Mouse (Mus musculus) liver, embryonic 16.5 days (tissue): ENCODE measurements around the gene Creb3l4. TPM values are rescaled to one million over a fixed set of nuclear protein-coding genes. Genes with fewer than 3 reads are reported as not detected.
A peak's percentile ranks its signal among the peaks of the same experiment; 100 is the strongest.

Experiments used
- ATAC-seq: fragments of 200-750 bp; cut with Nextera tagmentation; 2 replicates; pipeline ENCODE4 v1.8.0; 2017; ENCODE audit warnings: low read depth, mild to moderate bottlenecking, moderate number of reproducible peaks, moderate library complexity
- H3K27ac ChIP-seq: fragments of 300-500 bp; sonication (generic); 2 replicates; pipeline ENCODE4 v1.5.1; 2014; ENCODE audit warnings: mild to moderate bottlenecking, low read length
- H3K27me3 ChIP-seq: fragments of 300-500 bp; sonication (generic); 2 replicates; pipeline ENCODE4 v1.6.1; 2014; ENCODE audit warnings: low read depth, low read length, mixed read lengths; ENCODE audit not compliant: control insufficient read depth, insufficient read depth
- H3K36me3 ChIP-seq: fragments of 300-500 bp; sonication (generic); 2 replicates; pipeline ENCODE4 v1.6.1; 2014; ENCODE audit warnings: mild to moderate bottlenecking; ENCODE audit not compliant: control insufficient read depth, insufficient read depth
- H3K4me1 ChIP-seq: fragments of 300-500 bp; sonication (generic); 2 replicates; pipeline ENCODE4 v1.6.1; 2014; ENCODE audit warnings: low read depth, low read length, mixed read lengths; ENCODE audit not compliant: control insufficient read depth
- H3K4me2 ChIP-seq: fragments of 300-500 bp; sonication (generic); 2 replicates; pipeline ENCODE4 v1.6.1; 2014; ENCODE audit warnings: low read depth, low read length, mixed read lengths
- H3K4me3 ChIP-seq: fragments of 300-500 bp; sonication (generic); 2 replicates; pipeline ENCODE4 v1.5.1; 2014; ENCODE audit warnings: low read depth, mild to moderate bottlenecking, low read length
- H3K9ac ChIP-seq: fragments of 300-500 bp; sonication (generic); 2 replicates; pipeline ENCODE4 v1.6.1; 2014; ENCODE audit warnings: low read depth, low read length
- H3K9me3 ChIP-seq: fragments of 300-500 bp; sonication (generic); replicated peaks from 2 replicates; pipeline ENCODE4 v1.6.1; 2016; ENCODE audit warnings: low read length; ENCODE audit not compliant: control insufficient read depth
- WGBS: fragments of 180-500 bp; shearing (Covaris S2); extraction: QIAGEN DNeasy Blood & Tissue Kit; methylation state at CpG from one replicate; pipeline ENCODE4 v1.1.7; 2014; ENCODE audit not compliant: insufficient replicate concordance; 5-methylcytosine and 5-hydroxymethylcytosine counted together
- polyA plus RNA-seq: library from polyadenylated mRNA; unstranded; fragments of >200 nt; fragmentation: Nextera tagmentation; extraction: Ambion mirVana; gene quantifications from 2 replicates; pipeline ENCODE4 v1.2.1, GENCODE M21; 2015

The Creb3l4 gene
- polyA plus RNA-seq, 1 experiment from 2014 or later = 0.41 TPM

DNA sequence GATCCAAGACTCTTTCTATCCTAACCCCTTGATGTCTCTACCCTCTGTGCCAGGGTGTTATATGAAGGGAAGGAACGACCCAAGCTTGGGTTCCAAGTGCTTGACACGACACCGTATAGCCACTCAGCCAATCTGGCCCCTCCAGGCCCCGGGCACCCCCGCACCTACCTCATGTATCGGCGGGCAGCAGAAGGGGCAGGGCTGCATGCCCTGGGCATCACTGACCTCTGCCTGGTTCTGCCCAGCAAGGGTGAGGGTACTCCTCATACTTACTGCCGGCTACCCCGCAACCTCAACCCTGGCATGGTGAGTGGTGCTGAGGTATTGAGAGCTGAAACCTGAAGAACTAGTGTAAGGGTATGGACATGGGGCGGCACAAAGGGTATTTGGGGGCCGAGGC, 24.9 kb upstream of the Creb3l4 start:
- Histone ChIP-seq H3K9me3 (no peaks in the 10 kb centered on the region), H3K4me3 (no peak overlapping the region), H3K9ac (no peak overlapping the region), H3K36me3 (no peaks in the 10 kb centered on the region; the same call in 1 of the 2 replicates), H3K27ac (no peak overlapping the region), H3K4me2 (no peak overlapping the region), H3K4me1 (peaks cover 26% of the 10 kb centered on the region), H3K27me3 (no peaks in the 10 kb centered on the region)
- 85% methylated on average over 11 of the region's 11 CpGs for WGBS
- no peak for ATAC-seq

DNA sequence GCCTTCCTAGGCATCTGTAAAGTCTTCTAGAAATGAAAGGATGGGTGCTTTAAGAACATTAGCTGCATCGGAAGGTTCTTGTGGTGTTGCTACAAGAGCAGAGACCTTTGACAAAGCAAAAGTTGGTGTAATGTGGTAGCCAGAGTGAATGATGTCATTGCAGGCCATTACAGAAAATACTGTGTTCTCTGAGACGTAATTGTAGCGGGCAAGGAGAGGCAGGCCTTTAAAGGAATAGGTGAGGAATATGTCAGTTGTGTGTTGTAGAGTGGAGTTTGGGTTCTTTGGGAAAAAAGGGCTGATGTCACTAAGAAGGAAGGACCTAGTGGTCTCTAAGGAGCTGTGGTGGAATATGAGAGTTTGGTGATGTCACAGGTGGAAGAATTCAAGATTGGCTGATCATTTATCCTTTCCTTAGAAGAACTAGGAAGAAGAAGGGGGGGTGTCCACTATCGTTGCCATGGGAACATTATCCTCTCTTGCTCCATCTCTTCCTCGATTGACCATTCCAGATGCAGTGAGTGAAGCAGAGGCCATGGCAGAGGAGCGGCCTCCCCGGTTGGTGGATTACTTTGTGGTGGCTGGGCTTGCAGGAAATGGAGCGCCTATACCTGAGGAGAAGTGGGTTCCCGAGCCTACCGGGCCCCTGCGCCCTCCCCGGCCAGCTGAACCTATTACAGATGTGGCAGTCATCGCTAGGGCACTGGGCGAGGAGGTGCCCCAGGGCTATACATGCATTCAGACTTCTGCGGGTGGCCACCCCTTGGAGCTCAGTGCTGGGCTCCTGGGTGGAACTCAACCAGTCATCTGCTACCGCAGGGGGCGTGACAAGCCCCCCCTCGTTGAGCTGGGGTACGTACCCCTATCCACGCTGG, 23.8 kb upstream of the Creb3l4 start:
- Histone ChIP-seq H3K4me2 (peak overlapping the region; percentile 84), H3K27me3 (no peaks in the 10 kb centered on the region), H3K36me3 (no peaks in the 10 kb centered on the region; the same call in 1 of the 2 replicates), H3K4me3 (peak overlapping the region; percentile 81), H3K4me1 (peaks cover 26% of the 10 kb centered on the region), H3K9ac (peak overlapping the region; percentile 78), H3K9me3 (no peaks in the 10 kb centered on the region), H3K27ac (peak overlapping the region; percentile 92)
- WGBS = 75% methylated on average over 20 of the region's 20 CpGs
- no peak for ATAC-seq

DNA sequence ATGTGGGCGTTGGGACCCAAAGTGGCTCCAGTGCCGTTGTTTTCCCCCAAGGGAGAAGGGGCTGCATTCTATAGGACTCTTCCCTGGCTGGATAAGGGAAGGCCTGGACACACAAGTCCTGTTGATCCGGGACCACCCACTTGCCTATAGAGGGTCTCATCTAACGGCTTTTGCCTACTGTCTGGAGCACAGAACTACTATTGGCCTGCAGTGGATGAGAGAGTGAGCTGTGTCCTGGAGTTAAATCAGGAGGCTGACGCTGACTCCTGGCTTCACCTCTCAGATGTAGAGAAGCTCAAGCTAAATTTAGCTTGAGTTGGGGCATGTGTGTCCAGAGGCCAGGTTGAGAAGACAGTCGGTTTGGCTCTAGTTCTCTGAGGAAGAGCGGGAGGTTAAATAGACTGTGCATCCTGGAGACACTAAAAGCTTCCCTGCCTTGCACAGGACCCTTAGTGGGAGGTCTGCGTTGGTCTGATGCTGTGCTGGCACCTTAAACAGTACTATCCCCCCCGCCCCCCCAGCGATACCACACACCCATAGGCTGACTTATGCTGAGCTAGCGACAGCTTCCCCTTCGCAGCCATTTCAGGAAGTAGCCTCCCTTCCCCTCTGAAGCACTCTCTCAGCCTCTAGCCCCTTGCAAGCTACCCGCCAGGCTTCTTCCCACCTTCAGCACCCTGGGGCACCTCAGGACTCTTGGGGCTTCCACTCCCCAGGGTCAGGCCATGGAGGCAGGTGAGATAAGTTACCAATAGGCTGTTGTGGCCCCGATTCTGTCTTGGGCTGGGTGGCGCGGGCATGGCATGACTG, 22.8 kb upstream of the Creb3l4 start:
- Histone ChIP-seq H3K36me3 (no peaks in the 10 kb centered on the region; the same call in 1 of the 2 replicates), H3K4me1 (peaks cover 26% of the 10 kb centered on the region), H3K4me3 (peak overlapping the region; percentile 81), H3K9me3 (no peaks in the 10 kb centered on the region), H3K4me2 (peak overlapping the region; percentile 84), H3K27me3 (no peaks in the 10 kb centered on the region), H3K9ac (peak overlapping the region; percentile 78), H3K27ac (peak overlapping the region; percentile 92)
- ATAC-seq = peak; percentile 0; the same call in 1 of the 2 replicates
- WGBS = 6% methylated on average over 16 of the region's 16 CpGs

DNA sequence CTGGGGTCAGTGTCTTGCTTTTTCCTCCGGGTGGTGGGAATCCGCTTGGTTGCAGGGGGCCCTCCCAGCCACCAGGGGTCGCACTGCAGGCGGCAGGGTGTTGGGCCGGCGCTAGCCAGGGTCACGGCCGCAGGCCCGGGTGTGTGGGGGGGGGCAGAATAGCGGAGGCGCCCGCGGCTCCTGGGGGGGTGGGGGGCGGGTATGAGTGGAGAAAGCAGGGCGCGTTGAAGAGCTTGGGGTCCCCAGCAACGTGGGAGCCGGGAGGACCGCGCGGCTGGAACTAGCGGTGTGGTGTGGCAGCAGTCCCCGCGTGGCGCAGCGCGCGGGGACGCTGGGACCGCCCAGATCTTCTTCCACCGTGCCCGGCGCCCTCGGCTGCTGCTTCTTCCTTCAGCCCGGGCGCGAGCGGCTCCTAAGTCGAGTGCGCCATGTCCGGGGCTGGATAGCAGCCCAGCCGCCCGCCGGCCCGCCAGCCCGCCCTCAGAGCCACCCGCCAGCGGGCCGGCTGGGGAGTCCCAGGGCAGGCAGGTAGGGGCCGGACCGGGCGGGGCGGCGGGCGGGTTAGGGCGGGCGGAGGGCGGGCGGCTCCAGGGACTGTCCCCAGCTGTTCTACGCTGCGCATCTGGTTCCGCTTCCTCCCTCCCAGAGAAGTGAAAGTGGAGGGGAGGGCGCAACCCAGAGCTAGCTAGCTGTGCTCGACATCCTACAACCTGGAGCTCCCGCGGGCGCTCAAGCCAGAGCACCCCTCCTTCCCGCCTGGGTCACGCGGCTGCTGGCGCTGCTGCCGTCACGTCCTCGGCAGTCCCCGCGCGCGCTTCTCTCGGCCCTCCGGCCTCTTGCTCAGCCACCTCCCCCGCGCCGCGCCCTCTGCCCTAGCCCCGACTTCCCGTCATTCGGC, 22.0 kb upstream of the Creb3l4 start, which contains the start of gene Dennd4b:
Gene Dennd4b, plus strand, starts transcription at position 152 of the 898 bp plus-strand sequence.
- Histone ChIP-seq H3K4me2 (peak within 1 kb of the TSS; percentile 84), H3K36me3 (no peaks in the 10 kb centered on the region; the same call in none of the 2 replicates), H3K9ac (peak within 1 kb of the TSS; percentile 78), H3K4me3 (peak within 1 kb of the TSS; percentile 81), H3K27ac (peak within 1 kb of the TSS; percentile 92), H3K4me1 (peaks cover 26% of the 10 kb centered on the region), H3K27me3 (no peaks in the 10 kb centered on the region), H3K9me3 (no peaks in the 10 kb centered on the region)
- peak; percentile 93 for ATAC-seq
- under 1% methylated on average over 71 of the region's 87 CpGs for WGBS

DNA sequence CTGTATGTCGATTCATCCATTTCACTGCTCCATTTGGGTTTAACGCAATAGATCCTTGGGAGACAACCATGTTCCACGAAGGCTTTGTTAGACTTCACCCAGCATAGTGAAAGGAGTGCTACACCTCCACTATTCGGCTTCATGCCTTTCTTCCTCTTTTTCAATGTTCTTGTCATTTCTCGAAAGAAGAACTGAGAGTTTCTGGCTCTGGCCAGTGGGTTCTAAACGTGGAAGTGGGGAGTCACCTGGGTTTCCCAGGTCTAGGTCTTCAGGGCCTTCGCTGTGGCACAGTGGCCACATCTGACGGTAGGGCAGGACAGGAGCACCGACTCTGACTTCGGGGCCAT, 21.3 kb upstream of the Creb3l4 start:
- Histone ChIP-seq H3K4me2 (peak overlapping the region; percentile 84), H3K36me3 (no peaks in the 10 kb centered on the region; the same call in none of the 2 replicates), H3K9ac (peak overlapping the region; percentile 78; the same call in 1 of the 2 replicates), H3K27ac (peak overlapping the region; percentile 92), H3K9me3 (no peaks in the 10 kb centered on the region), H3K4me3 (peak overlapping the region; percentile 81), H3K27me3 (no peaks in the 10 kb centered on the region), H3K4me1 (peaks cover 26% of the 10 kb centered on the region)
- no peak for ATAC-seq
- WGBS = 20% methylated on average over 10 of the region's 10 CpGs

DNA sequence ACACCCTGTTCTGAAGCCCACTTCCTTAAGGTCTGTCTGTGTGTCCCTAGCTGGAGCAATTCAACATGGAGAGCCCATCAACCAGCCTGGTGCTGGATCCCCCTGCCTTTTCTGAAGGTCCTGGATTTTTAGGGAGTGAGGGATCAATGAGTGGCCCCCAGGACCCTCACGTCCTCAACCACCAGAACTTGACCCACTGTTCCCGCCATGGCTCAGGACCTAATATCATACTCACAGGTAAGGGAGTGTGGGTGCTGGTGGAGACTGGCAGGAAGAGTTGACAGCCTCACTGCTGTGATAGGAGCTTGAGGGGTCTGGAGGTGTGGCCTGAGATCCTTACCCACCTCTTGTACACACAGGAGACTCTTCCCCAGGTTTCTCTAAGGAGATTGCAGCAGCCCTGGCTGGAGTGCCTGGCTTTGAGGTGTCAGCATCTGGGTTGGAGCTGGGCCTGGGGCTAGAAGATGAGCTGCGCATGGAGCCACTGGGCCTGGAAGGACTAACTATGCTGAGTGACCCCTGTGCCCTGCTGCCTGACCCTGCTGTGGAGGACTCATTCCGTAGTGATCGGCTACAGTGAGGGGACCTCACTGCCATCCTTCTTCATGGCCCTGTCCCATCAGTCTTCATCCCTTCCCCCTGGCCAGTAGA, 19.9 kb upstream of the Creb3l4 start:
- no peak for ATAC-seq
- H3K36me3 ChIP-seq = peaks cover 5% of the 10 kb centered on the region

DNA sequence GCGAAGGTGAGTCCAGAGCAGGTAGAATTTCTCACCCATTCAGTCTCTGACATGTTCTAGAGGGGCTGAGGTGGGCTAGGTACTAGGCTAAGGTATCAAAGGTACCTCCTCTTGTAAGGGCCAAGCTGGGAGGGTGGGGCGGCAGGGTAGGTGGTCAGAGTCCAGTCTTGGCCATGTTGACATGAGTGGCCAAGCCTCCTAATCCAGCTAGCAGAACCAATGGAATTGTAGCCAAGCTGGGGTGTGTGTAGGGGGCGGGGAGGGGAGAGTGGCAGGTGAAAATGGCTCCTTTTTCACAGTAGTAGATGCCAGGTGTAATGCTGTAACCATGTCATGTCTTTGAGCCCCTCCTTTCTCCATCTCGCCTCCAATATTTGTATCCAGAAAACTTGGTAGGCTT, 15.2 kb upstream of the Creb3l4 start:
- peak; percentile 9; the same call in 1 of the 2 replicates for ATAC-seq
- H3K9ac ChIP-seq = no peak overlapping the region
- no peak overlapping the region for H3K4me2 ChIP-seq
- H3K36me3 ChIP-seq = peaks cover 5% of the 10 kb centered on the region
- WGBS = 68% methylated on average over 4 of the region's 4 CpGs
- no peak overlapping the region for H3K4me3 ChIP-seq
- no peaks in the 10 kb centered on the region for H3K27me3 ChIP-seq
- peaks cover 7% of the 10 kb centered on the region for H3K4me1 ChIP-seq
- no peaks in the 10 kb centered on the region for H3K9me3 ChIP-seq
- peak overlapping the region; percentile 1; the same call in 1 of the 2 replicates for H3K27ac ChIP-seq

More for the DNA sequence above, 19.9 kb upstream of the Creb3l4 start:
- Histone ChIP-seq H3K27ac (no peak overlapping the region), H3K4me2 (no peak overlapping the region), H3K9ac (no peak overlapping the region), H3K9me3 (no peaks in the 10 kb centered on the region), H3K4me3 (no peak overlapping the region), H3K4me1 (peaks cover 22% of the 10 kb centered on the region), H3K27me3 (no peaks in the 10 kb centered on the region)
- 78% methylated on average over 5 of the region's 5 CpGs for WGBS
